Mouse (Mus musculus): Measurements from ENCODE around the gene Ptgis.

The Ptgis gene

DNA sequence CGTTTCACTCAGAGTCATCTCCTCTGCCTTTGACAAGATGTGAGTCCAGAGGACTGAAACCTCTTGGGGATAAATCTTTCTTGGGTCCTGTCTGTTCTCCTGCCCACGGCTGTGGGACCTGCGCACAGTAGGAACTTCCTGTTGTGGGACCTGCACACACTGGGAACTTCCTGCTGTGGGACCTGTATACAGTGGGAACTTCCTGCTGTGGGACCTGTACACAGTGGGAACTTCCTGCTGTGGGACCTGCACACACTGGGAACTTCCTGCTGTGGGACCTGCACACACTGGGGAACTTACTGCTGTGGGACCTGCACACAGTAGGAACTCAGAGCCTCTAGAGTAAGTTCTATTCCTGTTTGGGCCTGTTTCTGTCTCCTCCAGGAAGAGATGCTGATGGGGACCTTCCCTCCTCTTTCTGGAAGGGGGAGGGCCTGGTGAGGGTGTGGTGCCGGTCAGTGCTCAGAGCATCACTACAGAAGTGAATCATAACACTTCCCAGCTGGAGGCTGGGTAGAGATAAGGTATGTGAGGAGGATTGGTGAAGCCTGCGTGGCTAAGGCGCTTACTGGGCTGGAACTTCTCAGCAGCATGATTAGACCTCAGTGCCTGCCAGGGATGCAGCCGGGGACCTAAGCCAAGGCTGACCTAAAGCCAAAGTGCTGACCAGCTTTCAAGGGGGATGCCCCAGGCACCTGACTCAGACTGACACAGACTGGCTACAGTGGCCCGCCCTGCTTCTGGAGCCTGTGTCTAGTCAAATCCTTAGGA lies 22.8 kb upstream of the Ptgis start:
- DNase-seq = no peak

DNA sequence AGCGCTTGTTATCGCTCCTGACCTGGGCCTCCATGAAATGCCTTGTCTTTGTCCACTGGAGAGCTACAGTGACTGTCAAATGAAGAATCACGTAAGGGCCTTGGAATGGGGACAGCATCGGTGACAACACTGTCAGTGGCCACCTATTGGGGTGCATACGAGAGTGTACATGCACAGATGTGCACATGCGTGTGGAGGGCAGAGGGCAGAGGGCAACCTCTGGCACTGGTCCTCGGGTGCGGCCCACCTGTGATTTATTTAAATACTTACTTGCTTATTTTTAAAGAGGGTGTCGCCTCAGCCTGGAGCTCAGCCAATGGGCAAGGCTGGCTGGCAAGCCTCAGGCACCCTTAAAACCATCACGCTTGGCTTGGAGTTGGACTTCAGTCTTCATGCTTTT lies 22.0 kb upstream of the Ptgis start:
- DNase-seq = no peak

DNA sequence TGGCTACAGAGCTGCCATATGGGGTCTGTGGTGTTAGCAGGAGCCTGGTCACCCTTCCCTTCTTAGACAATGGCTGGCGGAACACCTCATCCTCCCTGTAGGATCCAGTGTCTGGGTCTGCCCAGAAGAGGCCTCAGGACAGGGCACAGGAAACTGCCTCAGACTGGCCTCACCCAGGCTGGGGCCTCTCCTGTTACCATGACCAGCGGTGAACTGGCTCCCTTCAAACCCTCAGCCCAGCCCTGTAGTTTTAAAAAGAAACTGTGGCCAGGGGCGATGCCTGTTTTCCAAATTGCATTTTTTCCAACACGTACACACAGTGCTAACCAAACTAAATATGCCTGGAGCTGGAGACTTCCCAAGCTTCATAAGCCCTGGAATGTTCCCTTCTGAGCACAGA lies 20.7 kb upstream of the Ptgis start:
- no peak for DNase-seq

DNA sequence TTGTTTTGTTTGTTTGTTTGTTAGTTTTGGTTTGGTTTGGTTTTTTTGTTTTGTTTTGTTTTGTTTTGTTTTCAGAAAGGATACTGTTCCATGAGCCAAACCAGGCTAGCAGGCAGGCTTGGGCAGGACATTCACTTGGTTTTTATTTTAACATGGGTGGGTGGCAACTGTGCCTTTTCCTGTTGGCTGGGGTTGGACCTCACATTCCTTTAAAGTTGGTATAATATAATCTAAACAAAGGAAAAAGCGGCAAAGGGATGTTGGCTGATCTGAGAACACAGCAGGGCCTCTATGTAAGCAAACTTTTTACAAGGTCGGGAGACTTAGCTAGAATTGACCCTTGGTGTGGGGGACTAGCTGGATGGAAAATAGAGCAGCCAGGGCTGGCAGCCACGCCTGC lies 17.4 kb upstream of the Ptgis start:
- no peak for DNase-seq

DNA sequence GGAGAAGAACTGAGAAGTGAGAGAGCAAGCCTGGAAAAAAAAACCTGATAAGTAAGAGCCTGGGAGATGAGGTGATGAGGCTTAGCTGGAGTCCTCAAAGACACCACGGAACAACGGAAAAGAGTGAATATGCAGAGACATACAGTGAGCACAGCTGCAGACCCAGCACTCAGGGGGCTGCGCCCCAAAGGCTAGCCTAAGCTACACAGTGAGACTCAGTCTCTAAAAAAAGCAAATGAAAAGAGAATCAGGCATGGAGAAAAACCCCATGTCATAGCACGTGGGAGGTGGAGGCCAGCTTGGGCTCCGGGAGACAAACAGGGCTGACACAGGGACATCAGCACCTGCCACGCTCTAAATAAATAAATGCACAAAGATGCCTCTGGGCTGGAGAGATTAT lies 14.4 kb upstream of the Ptgis start:
- DNase-seq = no peak

DNA sequence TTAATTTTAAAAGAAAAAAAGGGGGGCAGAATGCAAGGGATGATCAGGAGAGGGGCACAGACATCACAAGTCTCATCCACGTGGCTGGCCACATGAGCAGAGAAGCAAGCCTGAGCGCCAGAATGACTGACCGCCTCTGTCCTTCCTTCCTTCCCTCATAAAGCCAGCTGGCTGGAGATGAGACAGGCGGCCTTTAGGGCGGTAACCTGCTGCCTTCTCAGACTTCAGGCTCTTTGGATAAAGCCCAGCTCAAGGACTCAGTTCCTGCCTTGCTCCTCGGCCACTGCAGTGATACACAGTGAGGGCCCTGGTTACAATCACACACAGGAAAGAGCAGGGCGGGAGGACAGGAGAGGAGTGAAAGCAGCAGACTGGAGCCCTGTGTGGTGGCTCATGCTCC lies 13.8 kb upstream of the Ptgis start:
- no peak for DNase-seq

DNA sequence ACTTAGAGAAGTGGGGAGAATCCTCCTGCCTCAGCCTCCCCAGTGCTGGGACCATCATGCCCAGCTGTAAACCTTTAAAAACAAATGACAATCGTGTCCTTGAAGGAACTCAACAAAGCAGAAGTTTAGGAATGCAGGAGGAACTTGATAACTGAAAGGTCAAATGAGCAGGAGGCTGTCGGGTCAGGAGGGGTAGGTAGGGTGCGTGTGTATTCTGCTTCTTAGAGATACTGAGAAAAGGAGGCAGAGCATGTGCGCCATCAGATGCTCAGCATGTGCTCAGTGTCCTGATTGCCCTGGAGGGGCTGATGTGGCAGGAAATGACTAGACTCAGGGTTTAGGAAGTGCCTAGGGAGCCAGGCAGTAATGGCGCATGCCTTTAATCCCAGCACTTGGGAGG lies 13.1 kb upstream of the Ptgis start:
- no peak for DNase-seq

DNA sequence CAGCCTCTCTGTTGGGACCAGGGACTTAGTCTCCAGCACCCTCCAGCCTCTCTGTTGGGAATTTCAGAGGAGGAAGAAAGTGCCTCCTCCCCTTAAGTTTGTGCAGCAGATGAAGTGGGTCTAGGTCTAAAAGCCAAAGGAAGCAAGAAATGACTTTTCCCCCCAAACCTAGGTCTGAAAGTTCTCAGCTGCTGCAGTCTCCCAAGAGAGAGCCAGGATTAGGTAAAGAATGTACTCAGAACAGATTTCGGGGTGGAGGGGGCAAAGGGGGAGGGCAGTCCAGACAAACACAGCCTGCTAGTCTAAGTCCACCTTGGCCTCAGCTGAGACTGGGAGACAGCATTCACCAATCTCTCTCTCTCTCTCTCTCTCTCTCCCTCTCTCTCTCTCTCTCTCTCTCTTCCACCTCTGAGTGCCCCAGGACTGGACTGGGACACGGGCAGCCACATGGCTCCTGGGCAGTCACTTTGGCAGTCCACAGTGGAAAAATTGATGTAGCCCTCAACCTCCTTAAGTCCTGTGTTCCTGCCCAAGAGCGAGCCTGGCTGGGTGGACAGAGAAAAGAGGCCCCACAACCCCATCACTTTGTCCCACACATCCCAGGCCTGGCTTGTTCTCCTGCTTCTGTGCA lies 11.8 kb upstream of the Ptgis start:
- no peak for DNase-seq

DNA sequence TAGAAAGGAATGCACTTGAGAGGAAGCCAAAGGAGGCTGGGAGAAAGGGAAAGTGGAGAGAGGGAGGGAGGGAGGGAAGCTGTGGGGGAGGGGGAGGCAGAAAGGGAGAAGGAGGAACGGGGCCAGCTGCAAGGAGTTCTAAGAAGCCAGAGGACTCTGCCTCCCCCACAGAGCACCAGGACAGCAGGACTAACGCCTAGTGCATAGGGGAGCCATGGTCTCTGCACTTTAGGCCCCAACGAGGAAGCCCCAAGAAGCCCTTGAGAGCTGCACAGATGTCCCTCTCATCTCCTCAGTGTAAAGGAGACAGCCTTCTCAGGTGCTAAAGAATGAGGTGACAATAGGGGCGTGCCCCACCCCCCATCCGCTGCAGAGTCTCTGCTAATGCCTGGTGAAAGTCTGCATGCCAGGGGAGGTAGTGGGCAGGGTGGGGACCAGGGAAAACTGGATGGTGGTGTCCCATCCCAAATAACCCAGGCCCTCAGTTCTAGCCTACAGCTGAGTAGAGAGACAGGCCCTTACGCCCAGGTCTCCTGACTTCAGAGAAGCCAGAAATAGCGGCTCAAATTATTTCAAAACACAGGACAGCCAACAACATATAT lies 10.4 kb upstream of the Ptgis start:
- no peak for DNase-seq

DNA sequence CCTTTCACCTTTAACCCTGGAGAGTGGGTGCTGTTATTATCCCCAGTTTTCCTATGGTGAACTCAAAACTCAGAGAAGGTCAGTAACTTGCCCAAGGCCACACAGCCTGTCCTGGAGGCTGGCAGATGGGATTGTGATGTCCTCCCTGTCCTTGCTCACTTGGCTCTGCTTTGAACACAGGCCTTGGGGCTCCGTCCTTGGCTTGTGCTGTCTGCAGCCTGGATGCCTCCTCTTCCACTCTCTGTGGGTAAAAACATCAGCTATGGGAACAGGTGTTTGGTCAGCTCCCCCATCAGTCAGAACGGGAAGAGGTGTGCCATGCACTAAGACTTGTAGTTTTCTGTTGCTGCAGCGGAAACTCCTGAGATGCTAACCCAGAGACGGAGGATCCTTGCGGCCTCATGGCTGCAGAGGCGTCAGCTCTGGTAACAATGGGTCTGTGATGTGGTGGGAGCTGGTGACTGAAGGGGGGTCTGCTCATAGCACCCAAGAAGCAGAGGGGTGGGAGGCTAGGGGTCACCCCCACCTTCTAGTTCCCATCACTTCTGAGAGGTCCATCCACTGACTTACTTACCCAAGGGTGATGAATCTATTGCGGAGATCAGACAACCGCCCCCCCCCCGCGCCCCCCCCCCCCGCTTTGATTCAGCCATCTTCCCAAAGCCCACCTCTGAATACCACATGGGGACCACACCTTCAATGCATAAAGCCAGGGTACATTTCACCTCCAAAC lies 9.8 kb upstream of the Ptgis start:
- no peak for DNase-seq

DNA sequence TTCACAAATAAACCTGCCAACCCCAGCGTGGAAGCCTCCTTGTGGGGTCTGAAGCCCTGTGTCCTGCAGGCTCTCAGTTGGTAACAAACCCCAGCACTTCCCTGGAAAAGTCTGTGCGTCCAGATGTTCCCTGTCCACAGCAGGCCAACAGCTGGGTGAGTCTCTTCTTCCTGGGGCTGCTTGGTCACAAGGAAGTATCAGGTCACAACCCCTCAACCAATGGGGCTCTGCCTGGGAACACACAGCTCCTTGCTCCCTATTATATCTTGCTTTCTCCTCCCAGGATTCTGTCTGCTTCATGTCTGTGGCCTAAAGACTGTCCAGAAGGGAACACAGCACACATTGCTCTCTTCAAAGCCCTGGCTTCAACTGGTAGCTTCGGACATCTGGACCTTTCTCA lies 9.2 kb upstream of the Ptgis start:
- no peak for DNase-seq

DNA sequence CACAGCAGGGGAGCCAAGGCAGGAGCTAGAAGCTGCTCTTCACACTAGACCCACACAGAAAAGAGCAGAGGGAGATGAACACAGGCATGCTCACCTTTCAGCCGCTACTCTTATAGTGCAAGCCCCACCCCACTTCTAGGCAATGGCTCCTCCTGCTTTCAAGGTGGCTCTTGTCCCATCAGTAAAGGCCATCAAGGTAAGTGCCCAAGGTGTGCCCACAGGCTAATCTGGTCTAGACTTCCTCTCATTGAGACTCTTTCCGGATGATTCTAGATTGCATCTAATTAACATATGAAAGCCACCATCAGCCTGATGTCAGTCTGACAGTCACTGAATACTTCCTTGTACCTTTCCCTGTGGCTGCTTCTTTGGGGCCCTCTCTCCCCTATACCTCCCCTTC lies 7.4 kb upstream of the Ptgis start:
- DNase-seq = no peak

DNA sequence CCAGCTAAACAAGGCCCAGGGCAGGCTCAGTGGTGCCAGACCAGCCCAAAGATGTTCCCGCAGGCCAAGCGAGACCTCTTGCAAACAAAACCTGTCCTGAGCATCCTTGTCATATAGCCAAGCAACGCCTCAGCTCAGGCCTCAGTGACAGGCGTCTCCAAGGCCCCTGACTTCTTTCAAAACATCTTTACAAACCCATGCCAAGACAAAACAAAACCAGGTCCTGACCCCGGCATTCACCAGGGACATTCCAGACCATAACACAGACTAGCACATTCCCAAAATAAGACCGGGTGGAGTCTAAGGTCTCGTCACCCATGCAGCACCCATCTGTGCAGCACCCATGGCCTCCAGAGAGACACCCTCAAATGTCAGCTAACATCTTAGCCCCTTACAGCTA lies 6.3 kb upstream of the Ptgis start:
- no peak for DNase-seq

DNA sequence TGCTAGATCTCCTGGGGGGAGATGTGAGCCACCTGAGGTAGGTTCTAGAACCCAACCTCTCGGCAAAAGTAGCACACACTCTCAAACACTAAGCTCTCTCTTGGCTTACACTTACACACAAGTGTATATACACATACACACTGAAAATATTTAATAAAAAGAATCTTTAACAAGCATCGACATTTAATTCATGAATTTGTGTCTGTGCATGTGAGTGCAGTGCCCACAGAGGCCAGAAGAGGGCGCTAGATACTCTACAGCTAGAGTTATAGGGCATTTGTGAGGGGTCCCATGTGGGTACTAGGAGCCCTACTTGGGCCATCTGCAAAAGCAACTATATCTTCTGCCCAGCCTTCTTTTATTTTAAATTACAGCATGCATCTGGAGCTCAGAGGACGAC lies 4.5 kb upstream of the Ptgis start:
- no peak for DNase-seq

DNA sequence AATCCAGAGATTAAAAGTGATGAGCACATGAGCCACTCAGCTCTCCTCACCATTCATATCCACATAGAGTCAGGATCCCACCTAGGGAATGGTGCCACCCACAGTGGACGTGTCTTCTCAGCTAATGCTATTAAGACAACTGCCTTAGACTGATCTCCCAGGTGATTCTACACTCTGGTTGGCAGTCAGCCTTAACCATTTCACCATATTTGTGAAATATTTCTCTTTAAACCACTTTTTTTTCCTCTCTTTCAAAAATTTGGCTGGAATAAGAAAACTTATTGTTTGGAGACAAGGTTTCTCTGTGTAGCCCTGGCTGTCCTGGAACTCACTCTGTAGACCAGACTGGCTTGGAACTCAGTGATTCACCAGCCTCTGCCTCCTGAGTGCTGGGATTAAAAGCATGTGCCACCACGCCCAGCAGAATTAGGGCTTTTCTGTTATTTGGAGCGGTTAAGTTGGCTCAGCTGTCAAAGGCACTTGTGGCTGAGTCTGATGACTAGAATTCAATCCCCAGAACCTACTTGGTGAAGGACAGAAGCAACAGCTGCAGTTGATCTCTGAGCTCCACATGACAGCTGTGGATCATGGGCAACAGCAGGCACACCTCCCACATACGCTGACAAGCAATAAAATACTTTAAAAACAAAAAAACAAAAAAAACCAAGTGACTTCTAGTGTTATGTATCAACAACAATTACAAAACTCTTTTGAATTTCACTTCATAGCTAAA lies 3.6 kb upstream of the Ptgis start:
- DNase-seq = no peak

DNA sequence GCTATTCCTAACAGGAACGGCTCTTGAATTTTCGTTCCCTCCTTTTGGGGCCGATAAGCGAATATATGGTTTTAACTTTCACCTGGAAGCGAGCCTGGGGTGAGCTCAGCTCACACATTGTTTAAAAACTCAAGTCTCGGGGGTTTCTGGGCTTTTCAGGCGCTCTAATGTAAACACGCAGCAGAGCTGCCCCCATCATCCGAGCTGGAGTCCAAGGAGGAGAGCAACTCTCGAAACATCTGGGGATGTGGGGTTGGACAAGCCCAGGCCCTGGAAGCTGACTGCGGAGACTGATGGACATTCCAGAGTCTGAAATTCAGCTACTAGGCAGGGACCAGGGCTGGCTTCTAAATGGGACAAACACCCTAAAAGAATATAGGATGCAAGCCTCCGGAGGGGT lies 1.1 kb downstream of the Ptgis start:
- DNase-seq = no peak

DNA sequence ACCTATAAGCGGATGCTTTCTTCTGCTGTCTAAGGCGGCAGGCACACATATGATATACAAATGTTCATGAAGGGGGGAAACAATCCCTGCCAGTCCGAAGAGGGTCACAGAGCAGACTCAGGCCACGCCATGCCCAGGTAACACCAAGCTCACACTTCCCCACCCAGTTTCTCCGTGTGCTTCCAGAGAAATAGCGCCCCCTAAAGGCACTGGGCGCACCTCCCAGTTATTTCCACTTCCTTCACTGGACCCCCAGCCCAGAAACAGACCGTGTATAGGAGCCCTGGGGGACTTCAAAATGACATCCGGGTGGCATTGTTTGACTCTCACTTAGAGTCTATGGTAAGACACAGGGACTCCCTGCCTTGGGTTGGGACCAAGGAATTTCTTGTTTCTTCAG lies 3.2 kb downstream of the Ptgis start:
- no peak for DNase-seq

DNA sequence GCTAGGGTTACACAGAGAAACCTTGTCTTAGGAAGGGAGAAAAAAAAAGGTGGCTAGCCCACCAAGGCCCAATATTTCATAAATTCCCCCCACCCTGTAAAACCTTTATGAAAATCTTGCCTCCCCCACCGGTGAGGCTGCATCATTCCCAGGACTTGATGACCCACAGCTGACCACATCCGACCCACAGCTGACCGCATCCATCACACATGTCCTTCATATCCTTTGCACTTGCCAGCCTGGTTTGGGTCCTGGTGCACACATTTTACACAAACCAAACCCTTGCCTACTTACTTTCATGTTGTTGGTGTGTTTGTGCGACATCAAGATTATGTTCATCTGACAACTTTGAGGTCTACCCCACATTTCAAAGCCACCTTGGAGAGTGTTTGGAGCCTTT lies 4.2 kb downstream of the Ptgis start:
- DNase-seq = no peak

DNA sequence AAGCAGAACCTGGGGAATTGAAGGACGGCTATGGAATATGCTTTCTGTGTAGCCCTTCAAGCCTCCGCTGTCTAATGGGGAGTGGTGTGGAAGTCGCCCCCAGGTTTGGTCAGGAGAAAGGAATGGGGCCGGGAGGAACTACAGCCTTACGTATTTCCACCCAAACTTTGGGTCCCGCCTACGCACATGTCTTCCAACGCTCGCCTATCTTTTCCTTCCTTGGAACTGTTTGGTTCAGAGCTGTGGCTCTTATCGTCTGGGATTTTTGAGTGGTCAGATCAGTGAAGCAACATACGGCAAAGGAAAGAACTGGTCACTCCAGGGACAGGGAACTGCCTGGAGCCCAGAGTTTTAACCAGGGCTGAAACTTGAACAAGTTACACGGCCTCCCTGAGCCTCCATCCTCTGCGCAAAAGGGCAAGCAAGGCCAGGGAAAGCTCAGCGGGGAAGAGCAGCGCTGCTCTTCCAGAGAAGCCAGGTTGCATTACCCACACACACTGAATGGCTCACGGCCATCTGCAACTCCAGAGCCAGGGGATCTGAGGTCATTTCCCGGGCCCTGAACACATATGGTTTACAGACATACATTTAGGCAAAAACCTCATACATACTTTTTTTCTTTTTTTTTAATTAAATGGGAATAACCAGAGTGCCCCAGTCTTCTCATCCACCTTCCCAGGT lies 4.9 kb downstream of the Ptgis start:
- DNase-seq = no peak

DNA sequence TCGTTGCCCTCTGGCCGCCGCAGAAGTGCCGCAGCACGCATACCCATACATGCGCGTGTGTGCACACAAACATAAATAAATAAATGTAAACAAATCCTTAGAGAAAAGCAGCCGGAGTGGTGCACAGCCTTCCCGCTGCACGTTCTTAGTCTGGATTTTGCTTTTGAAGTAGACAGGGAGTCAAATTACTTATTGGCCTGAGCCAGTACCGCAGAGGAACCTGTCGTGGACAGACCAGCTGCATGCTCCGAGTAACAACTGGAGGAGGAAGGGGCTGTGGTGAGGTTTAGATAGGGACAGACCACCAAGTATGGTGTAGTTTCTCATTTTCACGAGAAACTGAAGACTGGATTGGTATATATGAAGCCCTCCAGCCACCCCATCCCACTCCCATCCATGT lies 6.6 kb downstream of the Ptgis start:
- no peak for DNase-seq

DNA sequence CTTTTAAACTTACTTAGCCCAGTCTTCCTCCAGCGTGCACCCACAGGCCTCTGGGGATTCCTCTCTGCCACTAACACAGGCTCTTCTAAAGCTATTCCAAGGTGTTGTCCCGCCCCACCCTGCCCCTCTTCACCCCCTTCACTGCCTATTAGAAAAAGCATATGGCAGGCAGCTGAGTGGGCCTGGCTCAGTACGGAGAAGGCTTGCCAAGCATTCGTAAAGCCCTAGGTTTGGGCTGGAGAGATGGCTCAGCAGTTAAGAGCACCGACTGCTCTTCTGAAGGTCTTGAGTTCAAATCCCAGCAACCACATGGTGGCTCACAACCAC lies 7.4 kb downstream of the Ptgis start:
- DNase-seq = no peak

DNA sequence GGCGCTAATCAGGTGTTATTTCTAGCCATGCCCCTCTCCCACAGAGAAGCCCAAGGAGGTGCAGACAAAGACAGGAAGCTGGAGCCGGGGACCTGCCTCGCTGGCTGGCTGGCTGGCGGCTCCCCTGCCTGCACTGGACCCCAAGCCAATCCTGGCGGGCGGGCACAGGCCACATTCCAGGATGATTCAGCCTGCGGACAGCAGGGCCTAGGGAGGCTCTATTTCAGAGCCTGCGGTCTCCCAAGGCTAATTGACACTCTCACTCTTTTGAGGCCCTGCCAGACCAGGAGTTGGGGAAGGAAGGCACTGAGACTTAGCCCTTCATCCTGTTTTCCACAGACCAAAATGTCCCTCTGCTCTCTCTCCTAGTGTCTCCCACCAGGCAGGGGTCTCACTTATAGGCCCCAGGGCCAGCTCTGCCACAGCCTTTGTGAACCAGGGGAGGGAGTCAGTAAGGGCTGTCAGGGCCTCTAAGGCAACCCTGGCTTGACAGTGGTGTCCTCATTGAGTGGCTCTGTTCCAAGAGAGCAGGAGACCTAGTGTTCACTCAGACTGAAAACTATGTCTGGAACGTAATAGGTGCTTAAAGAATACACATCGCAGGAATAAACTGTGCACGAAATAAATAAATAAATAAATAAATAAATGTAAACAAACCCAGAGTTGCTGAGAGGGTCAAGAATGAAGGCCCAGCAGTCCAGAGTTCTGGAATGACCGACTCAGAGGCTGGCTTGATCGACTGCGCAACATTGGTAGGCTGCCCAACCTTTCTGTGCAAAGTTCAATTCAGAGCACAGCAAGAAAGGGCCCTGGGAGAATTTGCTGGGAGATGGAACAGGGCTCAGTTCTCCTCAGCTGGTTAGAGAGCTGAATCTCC lies 8.0 kb downstream of the Ptgis start:
- DNase-seq = no peak

Measured in thymus, adult 18-20 months (tissue).